Comparison of ENCODE assay signal across 8 mouse cellular contexts in the genomic region with DNA sequence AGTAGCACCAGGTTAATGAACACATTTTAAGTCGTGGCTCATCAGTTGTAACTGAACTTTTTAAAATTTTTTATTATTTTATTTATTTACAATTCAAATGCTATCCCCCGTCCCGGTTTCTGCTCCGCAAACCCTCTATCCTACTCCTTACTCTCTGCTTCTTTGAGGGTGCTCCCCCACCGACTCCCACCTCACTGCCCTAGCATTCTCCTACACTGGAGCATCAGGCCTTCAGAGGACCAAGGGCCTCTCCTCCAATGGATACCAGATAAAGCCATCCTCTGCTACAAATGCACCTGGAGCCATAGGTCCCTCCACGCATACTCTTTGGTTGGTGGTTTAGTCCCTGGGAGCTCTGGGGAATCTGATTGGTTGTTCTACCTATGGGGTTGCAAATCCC. TPM values are rescaled to one million over a fixed set of nuclear protein-coding genes. Genes with fewer than 3 reads are reported as not detected.
DNase-seq lines count a peak whose midpoint lies in the region; TF ChIP-seq lines count a peak whose summit lies in the region.

No protein-coding gene starts in this region.

- TF ChIP-seq CTCF in testis, adult 2 months (IDR thresholded peaks at IDR 0.05; ENCODE audit: control insufficient read depth, insufficient read depth, insufficient replicate concordance, low read depth, low read length): no peak
- no peak for TF ChIP-seq CTCF in olfactory bulb, adult 2 months (IDR thresholded peaks at IDR 0.05; ENCODE audit: insufficient read depth, low read depth, low read length)

- peak overlapping the region; percentile 100 for H3K27ac ChIP-seq in testis, adult 2 months (ENCODE audit: control insufficient read depth, insufficient read depth, low read depth, low read length)
- H3K27ac ChIP-seq in olfactory bulb, adult 2 months (ENCODE audit: insufficient read depth, low read depth, low read length): 0 out of 2 replicates have a peak overlapping the region, but pooled peaks have one; percentile 85

- no peaks in the 10 kb centered on the region for H3K27me3 ChIP-seq in testis, adult 2 months (ENCODE audit: control insufficient read depth, insufficient read depth, low read length)

- peaks cover 4% of the 10 kb centered on the region for H3K4me1 ChIP-seq in testis, adult 2 months (ENCODE audit: control insufficient read depth, insufficient read depth, low read length)
- no peaks in the 10 kb centered on the region for H3K4me1 ChIP-seq in olfactory bulb, adult 2 months (ENCODE audit: control insufficient read depth, insufficient read depth, low read length)

- WGBS in olfactory bulb, adult 2 months: 47% methylated on average over 6 of the region's 6 CpGs

- no peak for TF ChIP-seq POLR2A in testis, adult 2 months (IDR thresholded peaks at IDR 0.05; ENCODE audit: control insufficient read depth, low read depth, low read length)
- TF ChIP-seq POLR2A in olfactory bulb, adult 2 months (IDR thresholded peaks at IDR 0.05; ENCODE audit: insufficient read depth, low read depth, low read length): no peak

- peak overlapping the region; percentile 100 for H3K4me3 ChIP-seq in testis, adult 2 months (ENCODE audit: control insufficient read depth, low read depth, low read length)
- H3K4me3 ChIP-seq in olfactory bulb, adult 2 months (ENCODE audit: insufficient read depth, low read depth, low read length): no peak overlapping the region

- DNase-seq in cerebellum, adult 9-11 months: peak; percentile 28
- no peak for DNase-seq in cerebellum, postnatal 36 days
- no peak for DNase-seq in testis, postnatal 10 days (ENCODE audit: low spot score)
- DNase-seq in kidney, postnatal 4 days: peak; percentile 6 to 11
- no peak for DNase-seq in right cerebral cortex, postnatal 25 days
- no peak for DNase-seq in frontal cortex, postnatal 36 days (ENCODE audit: low spot score in 2 of 2)

- H3K36me3 ChIP-seq in testis, adult 2 months (ENCODE audit: control insufficient read depth, insufficient read depth, low read length): no peaks in the 10 kb centered on the region

RNA-seq across cellular contexts. Expression of gene Cox16, which starts 0.4 kb away (rescaled TPM):
- polyA plus RNA-seq in testis, adult 2 months (2012; rRNA removed): 70.1 and 78.5 TPM in 2 replicates
- polyA plus RNA-seq in olfactory bulb, adult 2 months (2012; ENCODE audit: insufficient read depth, insufficient read length, low replicate concordance, missing spikeins): not detected in 2 replicates

RNA-seq across cellular contexts. Expression of gene Gm20498, which starts 47.4 kb away (rescaled TPM):
- polyA plus RNA-seq in testis, adult 2 months (2012; rRNA removed): 40.6 and 45.4 TPM in 2 replicates
- polyA plus RNA-seq in olfactory bulb, adult 2 months (2012; ENCODE audit: insufficient read depth, insufficient read length, low replicate concordance, missing spikeins): not detected in 2 replicates

RNA-seq across cellular contexts. Expression of gene Synj2bp, which starts 47.4 kb away (rescaled TPM):
- polyA plus RNA-seq in testis, adult 2 months (2012; rRNA removed): 67.9 and 84.7 TPM in 2 replicates
- not detected in 2 replicates for polyA plus RNA-seq in olfactory bulb, adult 2 months (2012; ENCODE audit: insufficient read depth, insufficient read length, low replicate concordance, missing spikeins)

Comparison
In these comparisons a context has a peak if more than half of its experiments do, and no peak if none do; other contexts are left out.
1. DNase-seq: peak in cerebellum, adult 9-11 months (single experiment) and kidney, postnatal 4 days (2 of 2); none in cerebellum, postnatal 36 days (0 of 2), testis, postnatal 10 days (single experiment), right cerebral cortex, postnatal 25 days (single experiment) and frontal cortex, postnatal 36 days (0 of 2).
2. RNA of gene Gm20498, which starts 47.4 kb away (polyA plus RNA-seq): 40.6 to 45.4 TPM in testis, adult 2 months; not detected in olfactory bulb, adult 2 months; every median in the first group is over 10 times any median in the second.